Mouse (Mus musculus) G1E-ER4 (cell line): Measurements from ENCODE around the gene Ptpn7. TPM values are rescaled to one million over a fixed set of nuclear protein-coding genes. Genes with fewer than 3 reads are reported as not detected.

Experiments
- GATA1 ChIP-seq: IDR thresholded peaks from one replicate; pipeline ENCODE4 v1.8.0; 2012; ENCODE audit warnings: low read length, inconsistent platforms
- polyA plus RNA-seq: library from polyadenylated mRNA; stranded (reverse); fragments of >175 nt; gene quantifications from 2 replicates; pipeline ENCODE4 v1.2.3, GENCODE M21; 2012

Ptpn7 gene
- polyA plus RNA-seq, 1 experiment: 323 TPM

- TF ChIP-seq GATA1: no peak
Measured at GRCm38 (mm10) chr1:135169556-135170224, 37.2 kb downstream of the Ptpn7 start.

- TF ChIP-seq GATA1: no peak
Measured at GRCm38 (mm10) chr1:135170299-135170698, 37.8 kb downstream of the Ptpn7 start.

GRCm38 (mm10) chr1:135171202-135171601, 38.7 kb downstream of the Ptpn7 start:
- TF ChIP-seq GATA1: no peak

GRCm38 (mm10) chr1:135171984-135172383, 39.5 kb downstream of the Ptpn7 start:
- no peak for TF ChIP-seq GATA1

- TF ChIP-seq GATA1: no peak
Measured at GRCm38 (mm10) chr1:135173311-135173710, 40.8 kb downstream of the Ptpn7 start.

GRCm38 (mm10) chr1:135175176-135175575, 42.7 kb downstream of the Ptpn7 start:
- TF ChIP-seq GATA1: no peak

- TF ChIP-seq GATA1: no peak
Measured at GRCm38 (mm10) chr1:135177724-135178123, 45.2 kb downstream of the Ptpn7 start.

GRCm38 (mm10) chr1:135178863-135179262, 46.4 kb downstream of the Ptpn7 start:
- no peak for TF ChIP-seq GATA1

GRCm38 (mm10) chr1:135180830-135181229, 48.3 kb downstream of the Ptpn7 start:
- no peak for TF ChIP-seq GATA1

GRCm38 (mm10) chr1:135181275-135181674, 48.8 kb downstream of the Ptpn7 start:
- TF ChIP-seq GATA1: no peak

GRCm38 (mm10) chr1:135181880-135182623, 49.6 kb downstream of the Ptpn7 start:
- no peak for TF ChIP-seq GATA1

- no peak for TF ChIP-seq GATA1
Measured at GRCm38 (mm10) chr1:135182975-135183374, 50.5 kb downstream of the Ptpn7 start.

GRCm38 (mm10) chr1:135183448-135183847, 50.9 kb downstream of the Ptpn7 start:
- TF ChIP-seq GATA1: no peak

GRCm38 (mm10) chr1:135183941-135184570, 51.6 kb downstream of the Ptpn7 start:
- TF ChIP-seq GATA1: no peak

- TF ChIP-seq GATA1: no peak
Measured at GRCm38 (mm10) chr1:135185936-135186335, 53.4 kb downstream of the Ptpn7 start.

- TF ChIP-seq GATA1: no peak
Measured at GRCm38 (mm10) chr1:135186427-135186826, 53.9 kb downstream of the Ptpn7 start.
